Mouse (Mus musculus): ENCODE measurements around the gene Rogdi. TPM values are rescaled to one million over a fixed set of nuclear protein-coding genes. Genes with fewer than 3 reads are reported as not detected.

Gene Rogdi
- polyA plus RNA-seq, 2 experiments = 35.8 to 39.3 TPM

DNA sequence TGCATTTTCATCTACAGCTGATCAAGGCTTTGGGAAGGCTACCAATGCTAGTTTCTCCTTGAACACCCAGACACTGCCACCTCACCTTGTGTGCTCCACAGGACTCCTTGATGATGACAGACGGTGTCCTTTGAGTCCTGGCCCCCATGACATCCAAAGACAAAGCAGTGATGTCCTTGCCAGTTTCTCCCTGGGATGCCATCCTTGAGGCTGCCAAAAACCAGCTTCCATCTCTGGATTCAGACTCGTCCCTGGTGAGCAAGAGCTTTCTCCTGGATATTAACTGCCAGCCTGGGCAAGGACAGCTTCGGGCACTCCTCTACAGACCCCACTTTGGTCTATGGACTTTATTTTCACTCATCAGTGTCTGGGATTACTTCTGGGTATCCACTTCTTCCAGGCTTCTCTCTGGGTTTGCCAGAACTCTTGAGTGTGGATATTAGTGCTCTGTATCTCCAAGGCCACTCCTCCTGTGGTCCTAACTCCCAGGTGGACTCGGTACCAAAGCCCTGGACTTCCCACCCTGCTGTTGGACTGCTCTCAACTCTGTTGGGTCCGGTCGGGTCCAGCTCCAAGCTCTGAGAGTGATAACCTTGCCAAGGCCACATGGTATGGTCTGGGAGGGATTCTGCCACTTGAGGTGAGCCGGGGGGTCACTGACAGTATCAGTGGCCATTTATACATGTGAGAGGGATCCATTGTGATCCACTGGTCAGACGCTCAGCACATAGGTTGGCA lies 47.8 kb downstream of the Rogdi start:
- Histone ChIP-seq H3K9me3 (ENCODE audit: control insufficient read depth, low read length) (no peaks in the 10 kb centered on the region), H3K27me3 (ENCODE audit: control insufficient read depth, insufficient read depth, low read length) (no peaks in the 10 kb centered on the region), H3K4me2 (ENCODE audit: low read depth) (peak overlapping the region; percentile 85), H3K4me1 (replicated peaks; ENCODE audit: control insufficient read depth in 2 of 2, insufficient read depth in 2 of 2, low read length in 1 of 2) (peaks cover 0 to 11% of the 10 kb centered on the region in 2 experiments), H3K27ac (no peak overlapping the region), H3K4me3 (ENCODE audit: insufficient read depth in 1 of 2, low read depth in 2 of 2, low read length in 2 of 2) (no peak overlapping the region), H3K36me3 (replicated peaks; ENCODE audit: control insufficient read depth, insufficient read depth, low read depth) (no peaks in the 10 kb centered on the region), H3K9ac (replicated peaks) (no peak overlapping the region)
- 69% methylated on average over 8 of the region's 8 CpGs for WGBS (ENCODE audit: insufficient replicate concordance)
- DNase-seq (ENCODE audit: low read depth in 3 of 3, low spot score in 3 of 3) (no peak), ATAC-seq (ENCODE audit: insufficient read depth) (no peak)
- TF ChIP-seq EP300 (IDR thresholded peaks at IDR 0.05; ENCODE audit: low read depth) (no peak), CTCF (IDR thresholded peaks at IDR 0.05; ENCODE audit: low read depth) (no peak)

DNA sequence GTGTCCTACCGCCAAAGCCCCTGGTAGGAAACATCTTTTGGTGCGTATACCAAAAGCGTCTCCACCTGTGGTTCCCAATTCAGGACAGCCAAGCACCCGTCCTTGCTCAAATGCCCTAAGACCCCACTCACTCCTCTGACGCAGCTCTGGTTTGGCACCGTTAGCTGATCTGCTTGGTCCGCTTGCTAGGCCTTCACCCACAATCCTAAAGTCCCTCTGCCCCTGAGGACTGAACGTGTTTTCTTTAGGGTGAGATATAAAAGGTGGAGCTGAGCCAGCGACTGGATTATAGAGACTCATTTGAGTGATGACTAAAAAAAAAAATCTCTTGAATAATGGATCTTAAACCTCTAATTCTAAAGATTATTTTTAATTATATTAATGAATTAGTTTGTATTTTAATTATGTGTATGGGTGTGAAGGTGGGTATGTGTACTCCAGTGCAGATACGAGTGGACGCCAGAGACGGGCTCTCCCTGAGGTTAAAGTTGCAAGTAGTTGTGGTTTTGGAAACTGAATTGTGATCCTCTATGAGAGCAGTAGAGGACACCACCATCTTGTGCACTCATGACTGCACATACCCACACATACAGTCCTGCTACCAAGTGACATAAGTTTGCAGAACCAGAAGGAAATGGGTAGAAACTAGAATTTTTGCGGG lies 48.5 kb downstream of the Rogdi start:
- H3K27ac ChIP-seq = peak overlapping the region; percentile 51
- H3K4me1 ChIP-seq (replicated peaks; ENCODE audit: control insufficient read depth in 2 of 2, insufficient read depth in 2 of 2, low read length in 1 of 2) = peaks cover 0 to 11% of the 10 kb centered on the region in 2 experiments
- TF ChIP-seq EP300 (IDR thresholded peaks at IDR 0.05; ENCODE audit: low read depth) (no peak), CTCF (IDR thresholded peaks at IDR 0.05; ENCODE audit: low read depth) (no peak)
- DNase-seq (ENCODE audit: low read depth in 3 of 3, low spot score in 3 of 3) = peak in 1 of 3 experiments; percentile 9
- no peaks in the 10 kb centered on the region for H3K9me3 ChIP-seq (ENCODE audit: control insufficient read depth, low read length)
- H3K4me3 ChIP-seq (ENCODE audit: insufficient read depth in 1 of 2, low read depth in 2 of 2, low read length in 2 of 2) = peak overlapping the region; percentile 72 to 81
- WGBS (ENCODE audit: insufficient replicate concordance) = 16% methylated on average over 13 of the region's 13 CpGs
- ATAC-seq (ENCODE audit: insufficient read depth) = no peak
- no peaks in the 10 kb centered on the region for H3K36me3 ChIP-seq (replicated peaks; ENCODE audit: control insufficient read depth, insufficient read depth, low read depth)
- peak overlapping the region; percentile 85 for H3K4me2 ChIP-seq (ENCODE audit: low read depth)
- H3K9ac ChIP-seq (replicated peaks) = peak overlapping the region; percentile 71
- no peaks in the 10 kb centered on the region for H3K27me3 ChIP-seq (ENCODE audit: control insufficient read depth, insufficient read depth, low read length)

DNA sequence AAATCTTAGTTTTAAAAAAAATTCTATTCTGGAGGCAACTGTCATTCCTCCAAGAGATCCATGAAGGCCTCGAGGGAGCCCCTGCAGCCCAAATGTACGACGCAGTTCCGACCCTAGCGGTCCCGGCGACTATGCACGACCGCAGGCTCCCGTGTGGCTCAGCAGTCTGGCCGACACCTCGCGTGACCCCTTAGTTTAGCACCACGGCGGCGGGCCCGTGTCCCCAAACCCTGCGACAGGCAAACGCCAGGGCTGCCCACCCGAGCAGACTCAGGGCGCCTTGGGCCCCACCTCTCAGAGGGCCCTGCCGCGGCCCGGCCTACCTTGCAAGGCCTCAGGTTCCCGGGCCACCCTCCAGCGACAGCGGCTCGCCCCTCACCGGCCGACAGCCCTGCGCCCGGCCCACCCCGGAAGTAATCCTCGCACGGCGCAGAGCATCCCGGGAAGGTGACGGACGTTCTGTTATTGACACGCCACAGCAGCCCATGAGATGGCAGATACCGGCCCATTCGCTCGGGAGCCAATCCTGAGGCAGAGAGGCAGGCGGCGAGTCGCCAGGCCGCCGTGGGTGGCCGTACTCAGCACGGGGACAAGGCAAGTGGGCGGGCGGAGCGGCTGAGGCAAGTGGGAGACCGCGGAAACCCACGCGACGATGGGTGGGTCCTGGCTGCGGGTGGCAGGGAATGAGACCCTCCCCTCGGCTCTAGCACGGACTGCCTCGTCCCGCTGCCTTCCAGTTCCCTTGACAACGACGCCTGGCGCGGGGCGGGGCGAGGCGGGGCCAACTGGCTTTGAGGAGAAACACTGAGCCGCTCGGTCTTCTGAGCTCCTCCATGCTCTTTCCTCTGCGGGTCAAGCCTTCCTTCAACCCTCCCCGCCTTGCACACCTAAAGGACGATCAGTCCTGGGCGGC lies 49.3 kb downstream of the Rogdi start, which contains the start of gene Anks3:
Gene Anks3 (minus strand): TSS at position 409 of the 913 bp plus-strand sequence.
- DNase-seq (ENCODE audit: low read depth in 3 of 3, low spot score in 3 of 3) = peak; percentile 85 to 87 (median 87)
- TF ChIP-seq CTCF (IDR thresholded peaks at IDR 0.05; ENCODE audit: low read depth) (no peak), EP300 (IDR thresholded peaks at IDR 0.05; ENCODE audit: low read depth) (no peak)
- no peaks in the 10 kb centered on the region for H3K27me3 ChIP-seq (ENCODE audit: control insufficient read depth, insufficient read depth, low read length)
- peak within 1 kb of the TSS; percentile 51 for H3K27ac ChIP-seq
- peak within 1 kb of the TSS; percentile 72 to 81 for H3K4me3 ChIP-seq (ENCODE audit: insufficient read depth in 1 of 2, low read depth in 2 of 2, low read length in 2 of 2)
- no peaks in the 10 kb centered on the region for H3K9me3 ChIP-seq (ENCODE audit: control insufficient read depth, low read length)
- H3K9ac ChIP-seq (replicated peaks) = peak within 1 kb of the TSS; percentile 71
- H3K36me3 ChIP-seq (replicated peaks; ENCODE audit: control insufficient read depth, insufficient read depth, low read depth) = no peaks in the 10 kb centered on the region
- under 1% methylated on average over 76 of the region's 76 CpGs for WGBS (ENCODE audit: insufficient replicate concordance)
- ATAC-seq (ENCODE audit: insufficient read depth) = peak; percentile 98
- H3K4me1 ChIP-seq (replicated peaks; ENCODE audit: control insufficient read depth in 2 of 2, insufficient read depth in 2 of 2, low read length in 1 of 2) = peaks cover 0 to 11% of the 10 kb centered on the region in 2 experiments
- H3K4me2 ChIP-seq (ENCODE audit: low read depth) = peak within 1 kb of the TSS; percentile 85

DNA sequence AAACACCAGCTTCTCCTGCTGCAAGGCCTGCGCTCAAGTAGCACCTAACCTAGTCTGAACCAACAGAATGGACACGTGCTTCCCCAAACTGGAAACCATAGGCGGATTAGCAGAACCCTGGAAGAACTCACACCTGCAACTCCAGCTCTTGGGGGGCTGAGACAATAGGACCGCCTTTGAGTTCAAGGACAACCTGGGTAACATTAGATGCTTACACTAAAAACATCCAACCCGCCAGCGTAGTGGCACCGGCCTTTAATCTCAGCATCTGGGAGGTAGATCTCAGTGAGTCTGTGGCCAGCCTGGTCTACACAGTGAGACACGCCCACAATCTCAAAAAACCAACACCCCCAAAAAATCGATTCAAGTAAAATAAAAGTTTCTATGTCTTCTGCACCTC lies 50.0 kb downstream of the Rogdi start:
- Histone ChIP-seq H3K4me3 (ENCODE audit: insufficient read depth in 1 of 2, low read depth in 2 of 2, low read length in 2 of 2) (peak overlapping the region; percentile 72 to 81), H3K9me3 (ENCODE audit: control insufficient read depth, low read length) (no peaks in the 10 kb centered on the region), H3K4me2 (ENCODE audit: low read depth) (peak overlapping the region; percentile 85), H3K4me1 (replicated peaks; ENCODE audit: control insufficient read depth in 2 of 2, insufficient read depth in 2 of 2, low read length in 1 of 2) (peaks cover 0 to 11% of the 10 kb centered on the region in 2 experiments), H3K27ac (no peak overlapping the region), H3K27me3 (ENCODE audit: control insufficient read depth, insufficient read depth, low read length) (no peaks in the 10 kb centered on the region), H3K36me3 (replicated peaks; ENCODE audit: control insufficient read depth, insufficient read depth, low read depth) (no peaks in the 10 kb centered on the region), H3K9ac (replicated peaks) (peak overlapping the region; percentile 71)
- 30% methylated on average over 9 of the region's 9 CpGs for WGBS (ENCODE audit: insufficient replicate concordance)
- DNase-seq (ENCODE audit: low read depth in 3 of 3, low spot score in 3 of 3) = no peak
- TF ChIP-seq CTCF (IDR thresholded peaks at IDR 0.05; ENCODE audit: low read depth) = no peak
- TF ChIP-seq EP300 (IDR thresholded peaks at IDR 0.05; ENCODE audit: low read depth) = no peak
- no peak for ATAC-seq (ENCODE audit: insufficient read depth)
